Mouse (Mus musculus) heart, embryonic 11.5 days (tissue): ENCODE measurements around the gene Grk5. TPM values are rescaled to one million over a fixed set of nuclear protein-coding genes. Genes with fewer than 3 reads are reported as not detected.

Experiments
- ATAC-seq: fragments of 200-750 bp; cut with Nextera tagmentation; replicated peaks from 2 replicates; pipeline ENCODE4 v1.8.0; 2017; ENCODE audit warnings: moderate library complexity; ENCODE audit not compliant: insufficient number of reproducible peaks, low FRiP score, low TSS enrichment
- H3K27ac ChIP-seq: fragments of 300-500 bp; sonication (generic); 2 replicates; pipeline ENCODE4 v1.5.1; 2014; ENCODE audit warnings: mild to moderate bottlenecking, low read depth, low read length
- H3K27me3 ChIP-seq: fragments of 300-500 bp; sonication (generic); 2 replicates; pipeline ENCODE4 v1.6.1; 2014; ENCODE audit warnings: mild to moderate bottlenecking, low read length, mixed read lengths; ENCODE audit not compliant: control insufficient read depth, insufficient read depth
- H3K36me3 ChIP-seq: fragments of 300-500 bp; sonication (generic); 2 replicates; pipeline ENCODE4 v1.6.1; 2014; ENCODE audit warnings: mild to moderate bottlenecking, low read length, moderate library complexity, mixed read lengths; ENCODE audit not compliant: control insufficient read depth, insufficient read depth
- H3K4me1 ChIP-seq: fragments of 300-500 bp; sonication (generic); 2 replicates; pipeline ENCODE4 v1.6.1; 2014; ENCODE audit warnings: low read length; ENCODE audit not compliant: control insufficient read depth, insufficient read depth
- H3K4me2 ChIP-seq: fragments of 300-500 bp; sonication (generic); 2 replicates; pipeline ENCODE4 v1.6.1; 2014; ENCODE audit warnings: mild to moderate bottlenecking, moderate library complexity
- H3K4me3 ChIP-seq: fragments of 300-500 bp; sonication (generic); 2 replicates; pipeline ENCODE4 v1.5.1; 2014; ENCODE audit warnings: low read depth, low read length
- H3K9ac ChIP-seq: fragments of 300-500 bp; sonication (generic); 2 replicates; pipeline ENCODE4 v1.6.1; 2014; ENCODE audit warnings: mild to moderate bottlenecking, low read depth, low read length, moderate library complexity
- H3K9me3 ChIP-seq: fragments of 300-500 bp; sonication (generic); replicated peaks from 2 replicates; pipeline ENCODE4 v1.6.1; 2016; ENCODE audit warnings: low read length; ENCODE audit not compliant: control insufficient read depth
- WGBS: fragments of 180-500 bp; shearing (Covaris S2); extraction: QIAGEN DNeasy Blood & Tissue Kit; methylation state at CpG from one replicate; pipeline ENCODE4 v1.1.7; 2014; ENCODE audit not compliant: insufficient replicate concordance; 5-methylcytosine and 5-hydroxymethylcytosine counted together
- polyA plus RNA-seq: library from polyadenylated mRNA; unstranded; fragments of >200 nt; fragmentation: Nextera tagmentation; extraction: Ambion mirVana; gene quantifications from 2 replicates; pipeline ENCODE4 v1.2.1, GENCODE M21; 2014

The Grk5 gene
- polyA plus RNA-seq, 1 experiment from 2014 or later, result 4.9 TPM

GRCm38 (mm10) chr19:60997784-60998183 lies 108.2 kb downstream of the Grk5 start:
- Histone ChIP-seq H3K9me3 (no peaks in the 10 kb centered on the region), H3K9ac (no peak overlapping the region), H3K27ac (no peak overlapping the region), H3K27me3 (no peaks in the 10 kb centered on the region), H3K4me2 (no peak overlapping the region), H3K4me1 (peaks cover 17% of the 10 kb centered on the region), H3K4me3 (no peak overlapping the region), H3K36me3 (no peaks in the 10 kb centered on the region)
- no peak for ATAC-seq
- WGBS, result 84% methylated on average over 4 of the region's 4 CpGs

GRCm38 (mm10) chr19:60999652-61000051 lies 110.1 kb downstream of the Grk5 start:
- Histone ChIP-seq H3K4me2 (no peak overlapping the region), H3K9ac (no peak overlapping the region), H3K4me1 (peaks cover 10% of the 10 kb centered on the region; the same call in 1 of the 2 replicates), H3K27me3 (no peaks in the 10 kb centered on the region), H3K9me3 (no peaks in the 10 kb centered on the region), H3K36me3 (no peaks in the 10 kb centered on the region), H3K27ac (no peak overlapping the region), H3K4me3 (no peak overlapping the region)
- no peak for ATAC-seq
- WGBS, result 37% methylated on average over 2 of the region's 2 CpGs

- no peak for ATAC-seq
- H3K27ac ChIP-seq, result no peak overlapping the region
- no peaks in the 10 kb centered on the region for H3K36me3 ChIP-seq
- H3K4me2 ChIP-seq, result no peak overlapping the region
- 83% methylated on average over 2 of the region's 2 CpGs for WGBS
- H3K9ac ChIP-seq, result no peak overlapping the region
- peaks cover 10% of the 10 kb centered on the region; the same call in 1 of the 2 replicates for H3K4me1 ChIP-seq
- no peaks in the 10 kb centered on the region for H3K9me3 ChIP-seq
- no peak overlapping the region for H3K4me3 ChIP-seq
- H3K27me3 ChIP-seq, result no peaks in the 10 kb centered on the region
Observed at GRCm38 (mm10) chr19:61000958-61001357, 111.4 kb downstream of the Grk5 start.

GRCm38 (mm10) chr19:61009266-61009665 lies 119.7 kb downstream of the Grk5 start:
- WGBS, result 35% methylated on average over 2 of the region's 2 CpGs
- no peak overlapping the region for H3K9ac ChIP-seq
- no peak overlapping the region for H3K4me2 ChIP-seq
- no peaks in the 10 kb centered on the region for H3K9me3 ChIP-seq
- no peak overlapping the region for H3K27ac ChIP-seq
- no peak overlapping the region for H3K4me3 ChIP-seq
- no peaks in the 10 kb centered on the region for H3K27me3 ChIP-seq
- ATAC-seq, result no peak
- H3K36me3 ChIP-seq, result no peaks in the 10 kb centered on the region
- H3K4me1 ChIP-seq, result peaks cover 5% of the 10 kb centered on the region; the same call in 1 of the 2 replicates

GRCm38 (mm10) chr19:61017477-61018266 lies 128.1 kb downstream of the Grk5 start:
- 79% methylated on average over 1 of the region's 1 CpGs for WGBS
- Histone ChIP-seq H3K9me3 (no peaks in the 10 kb centered on the region), H3K4me1 (no peaks in the 10 kb centered on the region), H3K36me3 (no peaks in the 10 kb centered on the region), H3K4me2 (no peak overlapping the region), H3K4me3 (no peak overlapping the region), H3K9ac (no peak overlapping the region), H3K27me3 (no peaks in the 10 kb centered on the region), H3K27ac (no peak overlapping the region)
- no peak for ATAC-seq

GRCm38 (mm10) chr19:61021502-61021901 lies 132.0 kb downstream of the Grk5 start:
- no peak overlapping the region for H3K4me3 ChIP-seq
- H3K4me1 ChIP-seq, result no peaks in the 10 kb centered on the region
- H3K4me2 ChIP-seq, result no peak overlapping the region
- no peaks in the 10 kb centered on the region for H3K27me3 ChIP-seq
- no peaks in the 10 kb centered on the region for H3K9me3 ChIP-seq
- peak overlapping the region; percentile 75 for H3K27ac ChIP-seq
- WGBS, result 53% methylated on average over 2 of the region's 2 CpGs
- no peak overlapping the region for H3K9ac ChIP-seq
- no peak for ATAC-seq
- no peaks in the 10 kb centered on the region for H3K36me3 ChIP-seq

GRCm38 (mm10) chr19:61021939-61022566 lies 132.5 kb downstream of the Grk5 start:
- Histone ChIP-seq H3K4me1 (no peaks in the 10 kb centered on the region), H3K4me3 (no peak overlapping the region), H3K27ac (peak overlapping the region; percentile 75), H3K4me2 (no peak overlapping the region; the same call in 1 of the 2 replicates), H3K9me3 (no peaks in the 10 kb centered on the region), H3K36me3 (no peaks in the 10 kb centered on the region), H3K9ac (no peak overlapping the region), H3K27me3 (no peaks in the 10 kb centered on the region)
- ATAC-seq, result no peak
- WGBS, result 78% methylated on average over 3 of the region's 3 CpGs

GRCm38 (mm10) chr19:61031570-61031969 lies 142.0 kb downstream of the Grk5 start:
- Histone ChIP-seq H3K4me3 (no peak overlapping the region), H3K27me3 (no peaks in the 10 kb centered on the region), H3K9me3 (no peaks in the 10 kb centered on the region), H3K4me1 (0 out of 2 replicates have a peak, but pooled peaks cover 13% of the 10 kb centered on the region), H3K36me3 (no peaks in the 10 kb centered on the region), H3K9ac (no peak overlapping the region), H3K4me2 (no peak overlapping the region), H3K27ac (no peak overlapping the region)
- no peak for ATAC-seq
- 63% methylated on average over 2 of the region's 2 CpGs for WGBS
